Mouse (Mus musculus) hindbrain, embryonic 16.5 days (tissue): ENCODE measurements around the gene Gm45140. TPM values are rescaled to one million over a fixed set of nuclear protein-coding genes. Genes with fewer than 3 reads are reported as not detected.

Experiments used
- ATAC-seq: fragments of 200-750 bp; cut with Nextera tagmentation; 2 replicates; pipeline ENCODE4 v1.8.0; 2017; ENCODE audit warnings: moderate TSS enrichment, moderate library complexity
- H3K27ac ChIP-seq: fragments of 300-500 bp; sonication (generic); 2 replicates; pipeline ENCODE4 v1.5.1; 2014; ENCODE audit warnings: low read depth, mild to moderate bottlenecking, control low read depth, low read length, moderate library complexity
- H3K27me3 ChIP-seq: fragments of 300-500 bp; sonication (generic); replicated peaks from 2 replicates; pipeline ENCODE4 v1.6.1; 2014; ENCODE audit warnings: low read length; ENCODE audit not compliant: control insufficient read depth, insufficient read depth
- H3K36me3 ChIP-seq: fragments of 300-500 bp; sonication (generic); 2 replicates; pipeline ENCODE4 v1.6.1; 2014; ENCODE audit warnings: mild to moderate bottlenecking, low read length, moderate library complexity, mixed read lengths; ENCODE audit not compliant: control insufficient read depth, insufficient read depth
- H3K4me1 ChIP-seq: fragments of 300-500 bp; sonication (generic); 2 replicates; pipeline ENCODE4 v1.6.1; 2014; ENCODE audit warnings: low read depth, low read length; ENCODE audit not compliant: control insufficient read depth, insufficient read depth
- H3K4me2 ChIP-seq: fragments of 300-500 bp; sonication (generic); 2 replicates; pipeline ENCODE4 v1.6.1; 2014; ENCODE audit warnings: mild to moderate bottlenecking, low read length, control low read depth, moderate library complexity
- H3K4me3 ChIP-seq: fragments of 300-500 bp; sonication (generic); 2 replicates; pipeline ENCODE4 v1.5.1; 2014; ENCODE audit warnings: mild to moderate bottlenecking, low read length, control low read depth, moderate library complexity
- H3K9ac ChIP-seq: fragments of 300-500 bp; sonication (generic); 2 replicates; pipeline ENCODE4 v1.6.1; 2014; ENCODE audit warnings: low read depth, mild to moderate bottlenecking, control low read depth, low read length, moderate library complexity
- H3K9me3 ChIP-seq: fragments of 300-500 bp; sonication (generic); 2 replicates; pipeline ENCODE4 v1.6.1; 2014; ENCODE audit warnings: mild to moderate bottlenecking, low read length, moderate library complexity; ENCODE audit not compliant: control insufficient read depth
- WGBS: fragments of 180-500 bp; shearing (Covaris S2); extraction: QIAGEN DNeasy Blood & Tissue Kit; methylation state at CpG from one replicate; pipeline ENCODE4 v1.1.7; 2014; 5-methylcytosine and 5-hydroxymethylcytosine counted together
- polyA plus RNA-seq: library from polyadenylated mRNA; unstranded; fragments of >200 nt; fragmentation: Nextera tagmentation; extraction: Ambion mirVana; gene quantifications from 2 replicates; pipeline ENCODE4 v1.2.1, GENCODE M21; 2015

The Gm45140 gene
- polyA plus RNA-seq, 1 experiment from 2014 or later: 2.9 TPM

DNA sequence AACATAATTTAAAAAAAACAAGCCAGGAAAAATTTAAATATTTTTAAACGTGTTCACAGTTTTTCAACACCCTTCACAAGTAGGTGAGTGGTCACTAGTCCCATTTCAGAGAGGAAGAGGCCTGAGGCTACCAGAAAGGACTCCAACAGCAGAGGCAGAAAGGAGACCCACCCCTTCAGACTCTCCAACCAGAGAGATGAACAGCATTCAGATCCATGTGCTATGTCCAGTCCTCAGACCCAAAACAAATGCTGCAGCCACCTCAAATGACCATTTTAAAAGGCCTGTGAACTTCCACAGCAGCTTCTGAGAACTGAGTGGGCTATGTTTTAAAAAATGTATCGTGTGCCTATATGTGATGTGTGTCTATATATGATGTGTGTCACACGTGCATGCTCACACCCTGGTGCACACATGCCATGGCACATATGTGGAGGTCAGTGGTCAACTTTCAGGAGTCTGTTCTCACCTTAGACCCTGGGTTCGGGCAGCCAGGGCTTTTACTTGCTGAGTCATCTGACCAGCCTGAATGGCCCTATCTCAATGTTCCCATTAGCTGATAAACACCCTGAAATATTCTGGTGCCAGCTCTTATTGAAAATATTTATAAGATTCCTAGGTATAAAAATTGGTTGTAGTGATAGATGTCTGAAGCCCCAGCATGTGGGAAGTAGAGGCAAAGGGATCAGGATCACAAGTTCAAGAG is 27.7 kb downstream of the Gm45140 start:
- H3K4me1 ChIP-seq: peaks cover 10% of the 10 kb centered on the region
- no peak overlapping the region for H3K4me3 ChIP-seq
- H3K4me2 ChIP-seq: no peak overlapping the region
- no peaks in the 10 kb centered on the region for H3K9me3 ChIP-seq
- WGBS: 94% methylated on average over 4 of the region's 4 CpGs
- ATAC-seq: no peak
- no peak overlapping the region for H3K9ac ChIP-seq
- no peaks in the 10 kb centered on the region for H3K36me3 ChIP-seq
- no peak overlapping the region for H3K27ac ChIP-seq
- H3K27me3 ChIP-seq: no peaks in the 10 kb centered on the region

- no peaks in the 10 kb centered on the region for H3K9me3 ChIP-seq
- H3K4me3 ChIP-seq: no peak overlapping the region
- no peak for ATAC-seq
- H3K27me3 ChIP-seq: no peaks in the 10 kb centered on the region
- no peak overlapping the region for H3K27ac ChIP-seq
- H3K4me2 ChIP-seq: no peak overlapping the region
- WGBS: 67% methylated on average over 2 of the region's 2 CpGs
- H3K4me1 ChIP-seq: peaks cover 6% of the 10 kb centered on the region
- H3K36me3 ChIP-seq: no peaks in the 10 kb centered on the region
- no peak overlapping the region for H3K9ac ChIP-seq
Observed at GRCm38 (mm10) chr6:87806857-87807256, 28.7 kb downstream of the Gm45140 start.

DNA sequence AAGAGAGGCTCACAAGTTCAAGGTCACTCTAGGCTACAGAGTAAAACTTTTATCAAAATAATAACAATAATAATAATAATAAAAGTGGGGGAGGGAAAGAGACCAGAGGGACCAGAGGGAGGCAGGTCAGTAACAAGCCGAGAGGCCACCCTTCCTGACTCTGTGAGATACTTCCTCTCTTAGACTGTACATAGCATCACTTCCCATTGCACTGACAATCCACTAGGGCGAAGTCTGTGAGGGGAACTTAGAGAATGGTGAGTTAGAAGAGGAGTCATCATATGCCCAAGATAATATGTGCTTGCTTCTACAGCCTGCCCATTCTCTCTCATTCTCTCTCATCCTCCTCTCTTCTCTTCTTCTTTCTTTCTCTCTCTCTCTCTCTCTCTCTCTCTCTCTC is 29.6 kb downstream of the Gm45140 start:
- H3K9ac ChIP-seq: no peak overlapping the region
- WGBS: 78% methylated on average over 2 of the region's 2 CpGs
- no peak overlapping the region for H3K4me2 ChIP-seq
- no peak for ATAC-seq
- H3K4me1 ChIP-seq: peaks cover 6% of the 10 kb centered on the region
- no peaks in the 10 kb centered on the region for H3K9me3 ChIP-seq
- no peak overlapping the region for H3K4me3 ChIP-seq
- H3K27ac ChIP-seq: no peak overlapping the region
- H3K27me3 ChIP-seq: no peaks in the 10 kb centered on the region
- H3K36me3 ChIP-seq: no peaks in the 10 kb centered on the region

DNA sequence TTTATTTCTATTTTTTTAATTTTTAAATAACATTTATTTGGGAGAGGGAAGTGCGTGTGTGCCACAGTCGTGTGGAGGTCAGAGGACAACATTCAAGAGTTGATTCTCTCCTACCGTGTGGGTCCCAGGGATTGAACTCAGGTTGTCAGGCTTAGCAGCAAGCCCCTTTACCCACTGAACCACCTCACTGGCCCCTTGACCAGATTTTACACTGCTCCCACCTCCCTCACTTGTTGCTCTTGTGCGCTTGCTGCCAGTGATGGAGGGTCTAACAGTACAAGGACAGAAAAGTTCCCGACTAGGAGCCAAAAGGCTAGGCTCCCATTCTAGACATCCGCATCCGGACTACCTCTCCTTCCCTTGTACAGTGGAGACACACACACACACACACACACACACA is 30.1 kb downstream of the Gm45140 start:
- H3K27me3 ChIP-seq: no peaks in the 10 kb centered on the region
- H3K36me3 ChIP-seq: no peaks in the 10 kb centered on the region
- WGBS: 90% methylated on average over 7 of the region's 7 CpGs
- H3K4me3 ChIP-seq: no peak overlapping the region
- H3K9me3 ChIP-seq: no peaks in the 10 kb centered on the region
- H3K9ac ChIP-seq: no peak overlapping the region
- H3K27ac ChIP-seq: no peak overlapping the region
- H3K4me2 ChIP-seq: no peak overlapping the region
- no peak for ATAC-seq
- peaks cover 3% of the 10 kb centered on the region; the same call in 1 of the 2 replicates for H3K4me1 ChIP-seq

DNA sequence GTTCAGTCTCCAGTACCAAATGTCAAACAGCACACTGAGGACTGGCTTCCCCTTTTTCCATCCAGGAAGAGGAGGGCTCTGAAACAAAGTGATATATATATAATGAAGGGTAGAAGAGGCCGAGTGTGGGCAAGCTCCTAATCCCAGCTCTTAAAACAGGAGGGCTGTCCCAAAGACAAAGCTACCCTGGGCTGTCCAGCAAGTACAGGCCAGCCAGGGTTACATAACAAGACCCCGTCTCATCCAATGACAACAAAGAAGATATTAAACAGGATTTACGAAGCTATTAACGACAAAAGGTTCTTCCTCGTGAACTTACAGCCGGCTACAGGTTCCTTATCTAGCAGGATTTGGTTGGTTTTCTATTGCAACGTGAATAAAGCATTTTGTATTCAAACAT is 30.7 kb downstream of the Gm45140 start:
- Histone ChIP-seq H3K9me3 (no peaks in the 10 kb centered on the region), H3K27me3 (no peaks in the 10 kb centered on the region), H3K4me2 (no peak overlapping the region), H3K9ac (no peak overlapping the region), H3K4me3 (no peak overlapping the region), H3K27ac (no peak overlapping the region), H3K4me1 (peaks cover 3% of the 10 kb centered on the region; the same call in 1 of the 2 replicates), H3K36me3 (no peaks in the 10 kb centered on the region)
- no peak for ATAC-seq
- 86% methylated on average over 7 of the region's 7 CpGs for WGBS

DNA sequence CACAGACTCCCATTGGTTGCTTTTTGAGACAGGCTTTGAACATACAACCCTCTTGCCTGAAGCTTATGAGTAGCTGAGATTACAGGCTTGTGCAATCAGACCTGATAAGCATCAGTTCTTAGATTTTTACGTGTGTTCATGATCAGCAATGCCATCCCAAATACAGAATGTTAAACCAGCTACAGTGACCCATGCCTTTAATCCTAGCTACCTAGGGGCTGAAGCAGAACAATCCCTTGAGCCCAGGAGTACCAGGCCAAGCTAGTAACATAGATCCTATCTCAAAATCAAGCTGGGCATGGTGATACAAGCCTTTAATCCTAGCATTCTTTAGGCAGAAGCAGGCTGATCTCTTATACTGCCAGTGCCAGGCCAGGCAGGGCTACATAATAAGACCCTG is 31.6 kb downstream of the Gm45140 start:
- no peaks in the 10 kb centered on the region for H3K9me3 ChIP-seq
- H3K4me2 ChIP-seq: no peak overlapping the region
- H3K4me1 ChIP-seq: no peaks in the 10 kb centered on the region
- no peak overlapping the region for H3K4me3 ChIP-seq
- H3K27me3 ChIP-seq: no peaks in the 10 kb centered on the region
- 92% methylated on average over 1 of the region's 1 CpGs for WGBS
- H3K27ac ChIP-seq: no peak overlapping the region
- no peak overlapping the region for H3K9ac ChIP-seq
- no peak for ATAC-seq
- H3K36me3 ChIP-seq: no peaks in the 10 kb centered on the region

DNA sequence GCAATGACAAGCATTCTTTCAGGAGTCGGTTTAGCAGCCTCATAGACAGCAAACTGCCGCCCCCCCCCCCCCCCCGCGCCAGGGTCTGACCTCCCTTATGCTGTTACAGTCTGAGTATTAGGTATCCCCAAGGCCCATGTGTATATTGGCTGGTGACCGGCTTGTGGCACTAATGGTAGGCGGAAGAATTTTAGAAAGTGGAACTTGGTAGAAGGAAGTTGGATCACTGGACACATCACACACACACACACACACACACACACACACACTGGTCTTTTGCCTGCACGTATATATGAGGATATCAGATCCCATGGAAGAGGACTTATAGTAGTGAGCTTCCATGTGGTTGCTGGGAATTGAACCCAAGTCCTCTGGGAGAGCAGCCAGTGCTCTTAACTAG is 33.1 kb downstream of the Gm45140 start:
- Histone ChIP-seq H3K4me2 (no peak overlapping the region), H3K4me1 (no peaks in the 10 kb centered on the region), H3K9ac (no peak overlapping the region), H3K9me3 (no peaks in the 10 kb centered on the region), H3K27me3 (no peaks in the 10 kb centered on the region), H3K27ac (no peak overlapping the region), H3K36me3 (no peaks in the 10 kb centered on the region), H3K4me3 (no peak overlapping the region)
- 86% methylated on average over 5 of the region's 7 CpGs for WGBS
- ATAC-seq: no peak

- no peaks in the 10 kb centered on the region for H3K4me1 ChIP-seq
- no peak overlapping the region for H3K4me2 ChIP-seq
- H3K9me3 ChIP-seq: no peaks in the 10 kb centered on the region
- H3K27ac ChIP-seq: no peak overlapping the region
- no peak overlapping the region for H3K4me3 ChIP-seq
- H3K36me3 ChIP-seq: no peaks in the 10 kb centered on the region
- no peak for ATAC-seq
- no peak overlapping the region for H3K9ac ChIP-seq
- H3K27me3 ChIP-seq: no peaks in the 10 kb centered on the region
- 95% methylated on average over 6 of the region's 6 CpGs for WGBS
Observed at GRCm38 (mm10) chr6:87799576-87799975, 36.0 kb downstream of the Gm45140 start.

GRCm38 (mm10) chr6:87797321-87797720 is 38.3 kb downstream of the Gm45140 start:
- H3K4me2 ChIP-seq: no peak overlapping the region
- no peaks in the 10 kb centered on the region for H3K4me1 ChIP-seq
- no peak overlapping the region for H3K9ac ChIP-seq
- H3K9me3 ChIP-seq: no peaks in the 10 kb centered on the region
- H3K4me3 ChIP-seq: no peak overlapping the region
- no peak for ATAC-seq
- no peak overlapping the region for H3K27ac ChIP-seq
- peaks cover 7% of the 10 kb centered on the region for H3K36me3 ChIP-seq
- 65% methylated on average over 2 of the region's 2 CpGs for WGBS
- no peaks in the 10 kb centered on the region for H3K27me3 ChIP-seq
